Mouse (Mus musculus) G1E (cell line): ENCODE results near the gene Kcnma1. TPM values are rescaled to one million over a fixed set of nuclear protein-coding genes. Genes with fewer than 3 reads are reported as not detected.

Experiments used
- ATAC-seq: 2 replicates; pipeline ENCODE4 v1.8.0; 2016; ENCODE audit warnings: mild to moderate bottlenecking; ENCODE audit not compliant: insufficient number of reproducible peaks, poor library complexity, low FRiP score, severe bottlenecking; ENCODE audit errors: extremely low read depth
- DNase-seq: peaks from one replicate; pipeline ENCODE4 v3.0.0; 2012; ENCODE audit warnings: low spot score
- H3K27me3 ChIP-seq: 2 replicates; pipeline ENCODE4 v1.6.1; 2012; ENCODE audit warnings: mild to moderate bottlenecking, low read length, inconsistent platforms; ENCODE audit not compliant: insufficient read depth
- H3K36me3 ChIP-seq: replicated peaks from 2 replicates; pipeline ENCODE3; 2012; ENCODE audit warnings: mild to moderate bottlenecking, inconsistent platforms
- H3K4me1 ChIP-seq: 2 replicates; pipeline ENCODE4 v1.6.1; 2012; ENCODE audit warnings: low read depth, low read length, inconsistent platforms, mixed read lengths; ENCODE audit not compliant: insufficient read depth
- H3K4me3 ChIP-seq: 2 replicates; pipeline ENCODE4 v1.5.1; 2012; ENCODE audit warnings: low read depth, mild to moderate bottlenecking, inconsistent platforms, low read length, moderate library complexity, mixed read lengths
- H3K9me3 ChIP-seq: replicated peaks from 2 replicates; pipeline ENCODE4 v1.6.1; 2012; ENCODE audit warnings: inconsistent platforms
- CTCF ChIP-seq: IDR thresholded peaks from 2 replicates; pipeline ENCODE4 v1.5.1; 2012; ENCODE audit warnings: low read depth, low read length, inconsistent platforms, mixed read lengths
- GATA1 ChIP-seq: IDR thresholded peaks from 2 replicates; pipeline ENCODE4 v1.6.1; 2012; ENCODE audit warnings: borderline replicate concordance, low read length, inconsistent platforms, mixed read lengths
- GATA2 ChIP-seq: IDR thresholded peaks from 2 replicates; pipeline ENCODE4 v1.6.1; 2012; ENCODE audit warnings: low read depth, low read length, inconsistent platforms, borderline replicate concordance
- POLR2AphosphoS5 ChIP-seq: IDR thresholded peaks from 2 replicates; pipeline ENCODE4 v1.6.1; 2012; ENCODE audit warnings: low read depth, low read length, inconsistent platforms; ENCODE audit not compliant: insufficient replicate concordance
- TAL1 ChIP-seq: conservative IDR thresholded peaks from 2 replicates; pipeline ENCODE4 v1.6.1; 2012; ENCODE audit warnings: low read depth, low read length, inconsistent platforms, mixed read lengths
- polyA plus RNA-seq: library from polyadenylated mRNA; stranded (reverse); fragments of >175 nt; gene quantifications from 2 replicates; pipeline ENCODE4 v1.2.3, GENCODE M21; 2012
- total RNA-seq, 2 experiments: library from RNA; stranded (forward) in 1 of 2; stranded (reverse) in 1 of 2; fragments of 200-1000 nt in 1 of 2; fragments of >200 nt in 1 of 2; fragmentation: Nextera tagmentation in 1 of 2; gene quantifications; 2 replicates each; pipeline ENCODE4 v1.2.3; 2014 to 2017

Kcnma1 gene
- total and polyA plus RNA-seq, 3 experiments = 0.27 TPM; not detected in 2

- Histone ChIP-seq H3K4me3 (no peak overlapping the region), H3K4me1 (no peaks in the 10 kb centered on the region), H3K9me3 (no peaks in the 10 kb centered on the region), H3K36me3 (no peaks in the 10 kb centered on the region), H3K27me3 (no peaks in the 10 kb centered on the region)
- TF ChIP-seq GATA1 (no peak), TAL1 (no peak), CTCF (no peak), GATA2 (no peak), POLR2AphosphoS5 (no peak)
- no peak for ATAC-seq
- DNase-seq = no peak
Measured at GRCm38 (mm10) chr14:23618081-23618480, 396.2 kb downstream of the Kcnma1 start.

- H3K4me3 ChIP-seq = no peak overlapping the region
- TF ChIP-seq GATA2 = no peak
- H3K9me3 ChIP-seq = no peaks in the 10 kb centered on the region
- H3K4me1 ChIP-seq = no peaks in the 10 kb centered on the region
- ATAC-seq (no peak), DNase-seq (no peak)
- no peaks in the 10 kb centered on the region for H3K36me3 ChIP-seq
- no peaks in the 10 kb centered on the region for H3K27me3 ChIP-seq
Measured at GRCm38 (mm10) chr14:23610054-23610453, 404.2 kb downstream of the Kcnma1 start.

GRCm38 (mm10) chr14:23605740-23606139 is 408.6 kb downstream of the Kcnma1 start:
- H3K4me1 ChIP-seq = no peaks in the 10 kb centered on the region
- no peak overlapping the region for H3K4me3 ChIP-seq
- DNase-seq (no peak), ATAC-seq (no peak)
- no peak for TF ChIP-seq GATA2
- TF ChIP-seq GATA1 = no peak
- no peak for TF ChIP-seq CTCF
- no peaks in the 10 kb centered on the region for H3K9me3 ChIP-seq
- no peaks in the 10 kb centered on the region for H3K36me3 ChIP-seq
- H3K27me3 ChIP-seq = no peaks in the 10 kb centered on the region

GRCm38 (mm10) chr14:23602937-23603336 is 411.4 kb downstream of the Kcnma1 start:
- ATAC-seq (no peak), DNase-seq (no peak)
- no peak for TF ChIP-seq POLR2AphosphoS5
- no peak for TF ChIP-seq GATA2
- TF ChIP-seq GATA1 = no peak
- TF ChIP-seq CTCF = no peak
- TF ChIP-seq TAL1 = no peak
- H3K36me3 ChIP-seq = no peaks in the 10 kb centered on the region
- H3K9me3 ChIP-seq = no peaks in the 10 kb centered on the region
- H3K4me3 ChIP-seq = no peak overlapping the region
- H3K27me3 ChIP-seq = no peaks in the 10 kb centered on the region
- no peaks in the 10 kb centered on the region for H3K4me1 ChIP-seq

GRCm38 (mm10) chr14:23602054-23602453 is 412.2 kb downstream of the Kcnma1 start:
- H3K4me3 ChIP-seq = no peak overlapping the region
- no peaks in the 10 kb centered on the region for H3K4me1 ChIP-seq
- no peak for DNase-seq
- H3K27me3 ChIP-seq = no peaks in the 10 kb centered on the region
- no peaks in the 10 kb centered on the region for H3K36me3 ChIP-seq
- TF ChIP-seq GATA1 = no peak
- TF ChIP-seq POLR2AphosphoS5 = no peak
- no peak for TF ChIP-seq CTCF
- TF ChIP-seq TAL1 = no peak
- TF ChIP-seq GATA2 = no peak
- H3K9me3 ChIP-seq = no peaks in the 10 kb centered on the region
- ATAC-seq = no peak

GRCm38 (mm10) chr14:23594629-23595028 is 419.7 kb downstream of the Kcnma1 start:
- no peak for TF ChIP-seq TAL1
- TF ChIP-seq CTCF = no peak
- TF ChIP-seq GATA1 = no peak
- TF ChIP-seq GATA2 = no peak
- no peak for TF ChIP-seq POLR2AphosphoS5
- Histone ChIP-seq H3K4me3 (no peak overlapping the region), H3K27me3 (no peaks in the 10 kb centered on the region), H3K4me1 (no peaks in the 10 kb centered on the region), H3K9me3 (no peaks in the 10 kb centered on the region), H3K36me3 (no peaks in the 10 kb centered on the region)
- no peak for DNase-seq
- ATAC-seq = no peak

GRCm38 (mm10) chr14:23592826-23593447 is 421.4 kb downstream of the Kcnma1 start:
- TF ChIP-seq CTCF (no peak), GATA1 (no peak), GATA2 (no peak), POLR2AphosphoS5 (no peak), TAL1 (no peak)
- ATAC-seq = no peak
- no peaks in the 10 kb centered on the region for H3K36me3 ChIP-seq
- H3K4me1 ChIP-seq = no peaks in the 10 kb centered on the region
- H3K4me3 ChIP-seq = no peak overlapping the region
- no peaks in the 10 kb centered on the region for H3K9me3 ChIP-seq
- no peaks in the 10 kb centered on the region for H3K27me3 ChIP-seq
- no peak for DNase-seq
